Comparison of ENCODE assay signal across 8 mouse cellular contexts in genomic region chr14:31001307-31002205, GRCm38 (mm10). TPM values are rescaled to one million over a fixed set of nuclear protein-coding genes. Genes with fewer than 3 reads are reported as not detected.
DNase-seq lines count a peak whose midpoint lies in the region; ATAC-seq lines count a peak whose summit lies in the region.

Gene Glt8d1 (plus strand): TSS chr14:31001400.
Gene Spcs1 (minus strand): TSS chr14:31001672.

- ATAC-seq in heart, embryonic 11.5 days (replicated peaks; ENCODE audit: insufficient number of reproducible peaks, low FRiP score, low TSS enrichment) = peak; percentile 83
- peak; percentile 97 for ATAC-seq in kidney, embryonic 16.5 days (ENCODE audit: low FRiP score, low TSS enrichment)

- H3K9ac ChIP-seq in heart, embryonic 11.5 days (ENCODE audit: low read depth, low read length) = peak within 1 kb of the TSS; percentile 72
- peak within 1 kb of the TSS; percentile 96 for H3K9ac ChIP-seq in kidney, embryonic 16.5 days (replicated peaks; ENCODE audit: low read length)

- H3K4me1 ChIP-seq in erythroblast, embryonic 14.5 days (ENCODE audit: control insufficient read depth) = peaks cover 42% of the 10 kb centered on the region
- peaks cover 11% of the 10 kb centered on the region for H3K4me1 ChIP-seq in heart, embryonic 11.5 days (ENCODE audit: control insufficient read depth, insufficient read depth, low read length)
- peaks cover 16% of the 10 kb centered on the region; the same call in 1 of the 2 replicates for H3K4me1 ChIP-seq in kidney, embryonic 16.5 days (ENCODE audit: insufficient read depth, low read length)

- no peaks in the 10 kb centered on the region for H3K27me3 ChIP-seq in erythroblast, embryonic 14.5 days (ENCODE audit: control insufficient read depth)
- no peaks in the 10 kb centered on the region for H3K27me3 ChIP-seq in heart, embryonic 11.5 days (ENCODE audit: control insufficient read depth, insufficient read depth, low read length)
- H3K27me3 ChIP-seq in kidney, embryonic 16.5 days (ENCODE audit: insufficient read depth, low read length) = no peaks in the 10 kb centered on the region

- peaks cover 21% of the 10 kb centered on the region for H3K36me3 ChIP-seq in erythroblast, embryonic 14.5 days (ENCODE audit: control insufficient read depth)
- H3K36me3 ChIP-seq in heart, embryonic 11.5 days (ENCODE audit: control insufficient read depth, insufficient read depth, low read length) = 0 out of 2 replicates have a peak, but pooled peaks cover 2% of the 10 kb centered on the region
- H3K36me3 ChIP-seq in kidney, embryonic 16.5 days (ENCODE audit: insufficient read depth, low read length) = peaks cover 6% of the 10 kb centered on the region; the same call in 1 of the 2 replicates

- H3K9me3 ChIP-seq in erythroblast, embryonic 14.5 days (ENCODE audit: control insufficient read depth, low read length) = no peaks in the 10 kb centered on the region
- H3K9me3 ChIP-seq in heart, embryonic 11.5 days (replicated peaks; ENCODE audit: control insufficient read depth, low read length) = no peaks in the 10 kb centered on the region
- H3K9me3 ChIP-seq in kidney, embryonic 16.5 days (ENCODE audit: low read length) = no peaks in the 10 kb centered on the region

- H3K4me3 ChIP-seq in erythroblast, embryonic 14.5 days (replicated peaks) = peak within 1 kb of the TSS; percentile 99
- peak within 1 kb of the TSS; percentile 97 for H3K4me3 ChIP-seq in heart, embryonic 11.5 days (ENCODE audit: low read depth, low read length)
- peak within 1 kb of the TSS; percentile 98 for H3K4me3 ChIP-seq in kidney, embryonic 16.5 days (ENCODE audit: low read length)

- under 1% methylated on average over 84 of the region's 84 CpGs for WGBS in heart, embryonic 11.5 days (ENCODE audit: insufficient replicate concordance)
- WGBS in kidney, embryonic 16.5 days = under 1% methylated on average over 79 of the region's 84 CpGs

- H3K27ac ChIP-seq in heart, embryonic 11.5 days (ENCODE audit: low read depth, low read length) = peak within 1 kb of the TSS; percentile 90
- peak within 1 kb of the TSS; percentile 98 for H3K27ac ChIP-seq in kidney, embryonic 16.5 days (ENCODE audit: low read length)

- H3K4me2 ChIP-seq in heart, embryonic 11.5 days = peak within 1 kb of the TSS; percentile 85
- peak within 1 kb of the TSS; percentile 55 for H3K4me2 ChIP-seq in kidney, embryonic 16.5 days (replicated peaks; ENCODE audit: low read depth, low read length)

- DNase-seq in A20 (ENCODE audit: low read depth, low spot score) = peak; percentile 95
- DNase-seq in brain, adult 2 months (ENCODE audit: low read depth, low spot score) = peak; percentile 90
- DNase-seq in liver = peak; percentile 88
- DNase-seq in monocyte, adult 2 months (ENCODE audit: low read depth in 1 of 2, low spot score in 2 of 2) = peak; percentile 45 to 79
- peak; percentile 76 to 80 for DNase-seq in spleen, postnatal 14 days (ENCODE audit: low spot score in 2 of 2)

RNA-seq across cellular contexts. Expression of gene Glt8d1, which starts in this region (rescaled TPM):
- 0.10 and 0.19 TPM in 2 replicates for polyA plus RNA-seq in erythroblast, embryonic 14.5 days (2012)
- polyA plus RNA-seq in heart, embryonic 11.5 days (2014; fragmentation: Nextera tagmentation; extraction: Ambion mirVana) = 49.4 and 55.1 TPM in 2 replicates
- polyA plus RNA-seq in kidney, embryonic 16.5 days (2015; fragmentation: Nextera tagmentation; extraction: Ambion mirVana) = 68.8 and 72.7 TPM in 2 replicates

RNA-seq across cellular contexts. Expression of gene Spcs1, which starts in this region (rescaled TPM):
- polyA plus RNA-seq in erythroblast, embryonic 14.5 days (2012) = 5.2 and 5.8 TPM in 2 replicates
- polyA plus RNA-seq in heart, embryonic 11.5 days (2014; fragmentation: Nextera tagmentation; extraction: Ambion mirVana) = 319 and 321 TPM in 2 replicates
- polyA plus RNA-seq in kidney, embryonic 16.5 days (2015; fragmentation: Nextera tagmentation; extraction: Ambion mirVana) = 372 and 375 TPM in 2 replicates

Comparison
In these comparisons a context has a peak if more than half of its experiments do, and no peak if none do; other contexts are left out.
1. Peak in every context shown above with its lines: DNase-seq, ATAC-seq, H3K4me3 ChIP-seq and H3K27ac ChIP-seq.
2. RNA of gene Glt8d1 (polyA plus RNA-seq): 68.8 to 72.7 TPM in kidney, embryonic 16.5 days and 49.4 to 55.1 TPM in heart, embryonic 11.5 days; 0.10 to 0.19 TPM in erythroblast, embryonic 14.5 days; every median in the first group is over 10 times any median in the second.
3. RNA of gene Spcs1 (polyA plus RNA-seq): 372 to 375 TPM in kidney, embryonic 16.5 days and 319 to 321 TPM in heart, embryonic 11.5 days; 5.2 to 5.8 TPM in erythroblast, embryonic 14.5 days; every median in the first group is over 10 times any median in the second.